Mouse (Mus musculus) C2C12 (cell line): ENCODE data around the gene Myo3a. TPM values are rescaled to one million over a fixed set of nuclear protein-coding genes. Genes with fewer than 3 reads are reported as not detected.
"Not testable (repeated sequence)": the region's sequence is repeated elsewhere in the genome, so short reads cannot be mapped to it uniquely, and the experiment has no call there.

Experiments
- H3K27me3 ChIP-seq: one replicate; pipeline ENCODE4 v1.6.1; 2011; ENCODE audit not compliant: control insufficient read depth, insufficient read depth, insufficient read length
- H3K36me3 ChIP-seq: one replicate; pipeline ENCODE4 v1.6.1; 2011; ENCODE audit not compliant: control insufficient read depth, insufficient read depth
- H3K4me3 ChIP-seq: one replicate; pipeline ENCODE4 v1.5.1; 2011; ENCODE audit warnings: mild to moderate bottlenecking, control low read depth; ENCODE audit not compliant: poor library complexity, insufficient read depth, severe bottlenecking
- H3K79me2 ChIP-seq: one replicate; pipeline ENCODE4 v1.6.1; 2011; ENCODE audit not compliant: control insufficient read depth, insufficient read depth
- H3K79me3 ChIP-seq: one replicate; pipeline ENCODE4 v1.6.1; 2011; ENCODE audit warnings: low read depth, control low read depth
- H3ac ChIP-seq: one replicate; pipeline ENCODE3; 2011; ENCODE audit warnings: low read depth; ENCODE audit not compliant: control insufficient read depth, insufficient read length
- CEBPB ChIP-seq: IDR thresholded peaks from one replicate; pipeline ENCODE4 v1.6.1; 2011; ENCODE audit warnings: low read depth, mild to moderate bottlenecking, control low read depth, moderate library complexity
- CTCF ChIP-seq: IDR thresholded peaks from one replicate; pipeline ENCODE4 v1.5.1; 2011; ENCODE audit not compliant: control insufficient read depth, insufficient read depth, insufficient read length
- FOSL1 ChIP-seq: IDR thresholded peaks from one replicate; pipeline ENCODE4 v1.8.0; 2011; ENCODE audit warnings: mild to moderate bottlenecking, low read length; ENCODE audit not compliant: poor library complexity, insufficient read depth, severe bottlenecking
- MAX ChIP-seq: IDR thresholded peaks from one replicate; pipeline ENCODE4 v1.6.1; 2011; ENCODE audit warnings: mild to moderate bottlenecking, control low read depth
- MYOD1 ChIP-seq: IDR thresholded peaks from one replicate; pipeline ENCODE4 v1.6.1; 2011; ENCODE audit warnings: low read depth; ENCODE audit not compliant: control insufficient read depth, insufficient read length
- MYOG ChIP-seq: IDR thresholded peaks from one replicate; pipeline ENCODE4 v1.6.1; 2011; ENCODE audit not compliant: control insufficient read depth, insufficient read length; ENCODE audit errors: extremely low read depth
- USF1 ChIP-seq: IDR thresholded peaks from one replicate; pipeline ENCODE4 v1.6.1; 2011; ENCODE audit warnings: low read depth, mild to moderate bottlenecking, control low read depth, moderate library complexity
- polyA plus RNA-seq: library from polyadenylated mRNA; unstranded; fragments of >200 nt; fragmentation: generic; extraction: Trizol; gene quantifications from one replicate; pipeline ENCODE4 v1.2.1, GENCODE M21; 2012; ENCODE audit warnings: missing spikeins

The Myo3a gene
- polyA plus RNA-seq, 1 experiment: not detected

- Histone ChIP-seq H3K4me3 (no peak overlapping the region), H3K79me3 (no peaks in the 10 kb centered on the region)
- TF ChIP-seq MYOG: no peak
- TF ChIP-seq MYOD1: no peak
- no peak for TF ChIP-seq USF1
- no peak for TF ChIP-seq CEBPB
- TF ChIP-seq CTCF: no peak
- TF ChIP-seq FOSL1: no peak
- TF ChIP-seq MAX: no peak
Observed at GRCm38 (mm10) chr2:22285777-22286176, 58.5 kb downstream of the Myo3a start.

GRCm38 (mm10) chr2:22293579-22294446 lies 66.5 kb downstream of the Myo3a start:
- no peaks in the 10 kb centered on the region for H3K79me2 ChIP-seq
- no peak overlapping the region for H3ac ChIP-seq
- no peak overlapping the region for H3K4me3 ChIP-seq
- TF ChIP-seq CTCF (no peak), FOSL1 (no peak), MYOD1 (no peak), MAX (no peak), CEBPB (no peak)
- no peaks in the 10 kb centered on the region for H3K79me3 ChIP-seq
- H3K36me3 ChIP-seq: no peaks in the 10 kb centered on the region
- no peaks in the 10 kb centered on the region for H3K27me3 ChIP-seq

More at GRCm38 (mm10) chr2:22285777-22286176, 58.5 kb downstream of the Myo3a start:
- no peaks in the 10 kb centered on the region for H3K79me2 ChIP-seq
- H3K27me3 ChIP-seq: no peaks in the 10 kb centered on the region
- no peaks in the 10 kb centered on the region for H3K36me3 ChIP-seq
- no peak overlapping the region for H3ac ChIP-seq

DNA sequence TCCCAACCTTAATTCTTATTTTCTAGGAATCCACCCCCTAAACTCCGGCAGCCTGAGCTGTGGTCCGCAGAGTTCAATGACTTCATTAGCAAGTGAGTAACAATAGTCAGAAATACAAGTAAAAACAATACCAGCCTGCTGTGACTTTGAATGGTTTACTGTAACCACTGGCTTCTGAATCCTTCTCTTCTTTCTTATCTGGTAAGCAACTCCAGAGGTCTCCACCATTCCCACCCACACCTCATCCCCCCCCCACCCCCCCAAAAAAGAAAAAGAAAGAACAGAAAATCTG lies 67.1 kb downstream of the Myo3a start:
- Histone ChIP-seq H3ac (no peak overlapping the region), H3K36me3 (no peaks in the 10 kb centered on the region), H3K79me3 (no peaks in the 10 kb centered on the region), H3K4me3 (no peak overlapping the region), H3K27me3 (no peaks in the 10 kb centered on the region), H3K79me2 (no peaks in the 10 kb centered on the region)
- no peak for TF ChIP-seq CEBPB
- TF ChIP-seq USF1: no peak
- no peak for TF ChIP-seq CTCF
- TF ChIP-seq MAX: no peak
- TF ChIP-seq FOSL1: no peak
- TF ChIP-seq MYOD1: no peak
- TF ChIP-seq MYOG: no peak

GRCm38 (mm10) chr2:22297913-22298312 lies 70.6 kb downstream of the Myo3a start:
- TF ChIP-seq MAX (no peak), CEBPB (no peak), USF1 (no peak)
- Histone ChIP-seq H3ac (no peak overlapping the region), H3K4me3 (no peak overlapping the region), H3K79me2 (no peaks in the 10 kb centered on the region), H3K27me3 (no peaks in the 10 kb centered on the region), H3K79me3 (no peaks in the 10 kb centered on the region), H3K36me3 (no peaks in the 10 kb centered on the region)

DNA sequence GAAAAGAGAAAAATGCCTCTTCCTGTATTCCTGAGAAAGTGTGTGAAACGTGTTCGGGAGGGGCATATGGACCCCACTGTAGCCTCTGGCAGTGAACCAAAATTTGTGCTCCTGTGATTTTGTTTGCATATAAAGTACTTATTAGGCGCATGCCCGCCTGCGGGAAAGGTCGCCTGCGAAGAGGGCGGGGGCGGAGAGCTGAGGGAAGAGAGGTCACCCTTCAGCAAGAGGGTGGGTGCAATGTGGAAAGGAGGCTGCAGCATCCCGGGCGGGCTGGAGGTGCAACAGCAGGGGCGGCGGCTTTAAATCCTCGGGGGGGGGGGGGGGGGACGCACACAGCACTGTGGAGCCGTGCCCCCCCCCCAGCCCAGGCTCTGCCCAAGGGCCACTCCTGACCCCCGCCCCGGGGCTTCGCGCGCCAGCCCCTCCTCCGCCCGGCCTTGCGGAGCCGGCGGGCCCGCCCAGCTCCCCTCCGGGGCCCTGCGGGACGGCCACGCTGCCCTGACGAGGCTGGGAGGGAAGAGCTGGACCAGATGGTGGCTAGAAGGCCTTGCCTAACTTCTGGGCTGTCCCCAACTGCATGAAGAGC lies 111.1 kb downstream of the Myo3a start:
- Histone ChIP-seq H3ac (no peak overlapping the region), H3K4me3 (no peak overlapping the region), H3K36me3 (no peaks in the 10 kb centered on the region), H3K79me3 (no peaks in the 10 kb centered on the region), H3K27me3 (no peaks in the 10 kb centered on the region), H3K79me2 (no peaks in the 10 kb centered on the region)
- TF ChIP-seq CEBPB (no peak), USF1 (no peak), MYOG (no peak), FOSL1 (no peak), MYOD1 (no peak), CTCF (no peak), MAX (no peak)

- not testable (repeated sequence) for H3K79me3 ChIP-seq, H3K4me3 ChIP-seq, H3K36me3 ChIP-seq, H3K79me2 ChIP-seq, H3K27me3 ChIP-seq, H3ac ChIP-seq
Observed at GRCm38 (mm10) chr2:22410511-22410910, 183.2 kb downstream of the Myo3a start.
